Mouse (Mus musculus): ENCODE data around the gene Stxbp1. TPM values are rescaled to one million over a fixed set of nuclear protein-coding genes. Genes with fewer than 3 reads are reported as not detected.

The Stxbp1 gene
- polyA plus RNA-seq, 1 experiment = 22.0 TPM

- no peak for TF ChIP-seq CTCF (IDR thresholded peaks at IDR 0.05; ENCODE audit: low read depth, low read length)
- TF ChIP-seq POLR2A (IDR thresholded peaks at IDR 0.05; ENCODE audit: insufficient read depth, low read length) = no peak
- no peak for TF ChIP-seq EP300 (IDR thresholded peaks at IDR 0.05; ENCODE audit: insufficient read depth, low read depth, low read length)
- Histone ChIP-seq H3K27ac (ENCODE audit: insufficient read depth, low read length) (no peak overlapping the region), H3K4me1 (ENCODE audit: control insufficient read depth, insufficient read depth, low read length) (no peaks in the 10 kb centered on the region), H3K36me3 (ENCODE audit: control insufficient read depth, insufficient read depth, low read length, poor library complexity, severe bottlenecking) (no peaks in the 10 kb centered on the region), H3K9me3 (replicated peaks; ENCODE audit: control insufficient read depth, insufficient read depth, low read length, poor library complexity, severe bottlenecking) (no peaks in the 10 kb centered on the region), H3K27me3 (ENCODE audit: control insufficient read depth, insufficient read depth, low read length, poor library complexity, severe bottlenecking) (no peaks in the 10 kb centered on the region), H3K4me3 (ENCODE audit: low read depth, low read length) (no peak overlapping the region), H3K9ac (ENCODE audit: low read depth, poor library complexity, severe bottlenecking) (no peak overlapping the region)
Observed at GRCm38 (mm10) chr2:32798251-32798962, 48.6 kb downstream of the Stxbp1 start.

- Histone ChIP-seq H3K27me3 (ENCODE audit: control insufficient read depth, insufficient read depth, low read length, poor library complexity, severe bottlenecking) (no peaks in the 10 kb centered on the region), H3K9ac (ENCODE audit: low read depth, poor library complexity, severe bottlenecking) (no peak overlapping the region), H3K36me3 (ENCODE audit: control insufficient read depth, insufficient read depth, low read length, poor library complexity, severe bottlenecking) (no peaks in the 10 kb centered on the region), H3K9me3 (replicated peaks; ENCODE audit: control insufficient read depth, insufficient read depth, low read length, poor library complexity, severe bottlenecking) (no peaks in the 10 kb centered on the region), H3K4me1 (ENCODE audit: control insufficient read depth, insufficient read depth, low read length) (no peaks in the 10 kb centered on the region), H3K4me3 (ENCODE audit: low read depth, low read length) (no peak overlapping the region), H3K27ac (ENCODE audit: insufficient read depth, low read length) (no peak overlapping the region)
- no peak for TF ChIP-seq CTCF (IDR thresholded peaks at IDR 0.05; ENCODE audit: low read depth, low read length)
- no peak for TF ChIP-seq POLR2A (IDR thresholded peaks at IDR 0.05; ENCODE audit: insufficient read depth, low read length)
- no peak for TF ChIP-seq EP300 (IDR thresholded peaks at IDR 0.05; ENCODE audit: insufficient read depth, low read depth, low read length)
Observed at GRCm38 (mm10) chr2:32795748-32796418, 51.2 kb downstream of the Stxbp1 start.

GRCm38 (mm10) chr2:32791297-32791696, 55.7 kb downstream of the Stxbp1 start:
- Histone ChIP-seq H3K9ac (ENCODE audit: low read depth, poor library complexity, severe bottlenecking) (no peak overlapping the region), H3K4me1 (ENCODE audit: control insufficient read depth, insufficient read depth, low read length) (no peaks in the 10 kb centered on the region), H3K9me3 (replicated peaks; ENCODE audit: control insufficient read depth, insufficient read depth, low read length, poor library complexity, severe bottlenecking) (no peaks in the 10 kb centered on the region), H3K27me3 (ENCODE audit: control insufficient read depth, insufficient read depth, low read length, poor library complexity, severe bottlenecking) (no peaks in the 10 kb centered on the region), H3K27ac (ENCODE audit: insufficient read depth, low read length) (no peak overlapping the region), H3K36me3 (ENCODE audit: control insufficient read depth, insufficient read depth, low read length, poor library complexity, severe bottlenecking) (no peaks in the 10 kb centered on the region), H3K4me3 (ENCODE audit: low read depth, low read length) (no peak overlapping the region)
- TF ChIP-seq POLR2A (IDR thresholded peaks at IDR 0.05; ENCODE audit: insufficient read depth, low read length) (no peak), CTCF (IDR thresholded peaks at IDR 0.05; ENCODE audit: low read depth, low read length) (no peak), EP300 (IDR thresholded peaks at IDR 0.05; ENCODE audit: insufficient read depth, low read depth, low read length) (no peak)

- no peak overlapping the region for H3K9ac ChIP-seq (ENCODE audit: low read depth, poor library complexity, severe bottlenecking)
- no peaks in the 10 kb centered on the region for H3K27me3 ChIP-seq (ENCODE audit: control insufficient read depth, insufficient read depth, low read length, poor library complexity, severe bottlenecking)
- peaks cover 2% of the 10 kb centered on the region for H3K4me1 ChIP-seq (ENCODE audit: control insufficient read depth, insufficient read depth, low read length)
- H3K4me3 ChIP-seq (ENCODE audit: low read depth, low read length) = no peak overlapping the region
- no peaks in the 10 kb centered on the region for H3K36me3 ChIP-seq (ENCODE audit: control insufficient read depth, insufficient read depth, low read length, poor library complexity, severe bottlenecking)
- H3K27ac ChIP-seq (ENCODE audit: insufficient read depth, low read length) = no peak overlapping the region
- TF ChIP-seq CTCF (IDR thresholded peaks at IDR 0.05; ENCODE audit: low read depth, low read length) (no peak), EP300 (IDR thresholded peaks at IDR 0.05; ENCODE audit: insufficient read depth, low read depth, low read length) (no peak), POLR2A (IDR thresholded peaks at IDR 0.05; ENCODE audit: insufficient read depth, low read length) (no peak)
- no peaks in the 10 kb centered on the region for H3K9me3 ChIP-seq (replicated peaks; ENCODE audit: control insufficient read depth, insufficient read depth, low read length, poor library complexity, severe bottlenecking)
Observed at GRCm38 (mm10) chr2:32788581-32788980, 58.5 kb downstream of the Stxbp1 start.

GRCm38 (mm10) chr2:32787176-32787575, 59.9 kb downstream of the Stxbp1 start:
- no peaks in the 10 kb centered on the region for H3K36me3 ChIP-seq (ENCODE audit: control insufficient read depth, insufficient read depth, low read length, poor library complexity, severe bottlenecking)
- no peaks in the 10 kb centered on the region for H3K27me3 ChIP-seq (ENCODE audit: control insufficient read depth, insufficient read depth, low read length, poor library complexity, severe bottlenecking)
- no peaks in the 10 kb centered on the region for H3K9me3 ChIP-seq (replicated peaks; ENCODE audit: control insufficient read depth, insufficient read depth, low read length, poor library complexity, severe bottlenecking)
- H3K27ac ChIP-seq (ENCODE audit: insufficient read depth, low read length) = no peak overlapping the region
- TF ChIP-seq CTCF (IDR thresholded peaks at IDR 0.05; ENCODE audit: low read depth, low read length) (no peak), EP300 (IDR thresholded peaks at IDR 0.05; ENCODE audit: insufficient read depth, low read depth, low read length) (no peak), POLR2A (IDR thresholded peaks at IDR 0.05; ENCODE audit: insufficient read depth, low read length) (no peak)
- H3K4me3 ChIP-seq (ENCODE audit: low read depth, low read length) = no peak overlapping the region
- H3K4me1 ChIP-seq (ENCODE audit: control insufficient read depth, insufficient read depth, low read length) = peaks cover 2% of the 10 kb centered on the region
- no peak overlapping the region for H3K9ac ChIP-seq (ENCODE audit: low read depth, poor library complexity, severe bottlenecking)

Data from ES-Bruce4 (cell line).